Mouse (Mus musculus): ENCODE results near the gene Hes1.

DNA sequence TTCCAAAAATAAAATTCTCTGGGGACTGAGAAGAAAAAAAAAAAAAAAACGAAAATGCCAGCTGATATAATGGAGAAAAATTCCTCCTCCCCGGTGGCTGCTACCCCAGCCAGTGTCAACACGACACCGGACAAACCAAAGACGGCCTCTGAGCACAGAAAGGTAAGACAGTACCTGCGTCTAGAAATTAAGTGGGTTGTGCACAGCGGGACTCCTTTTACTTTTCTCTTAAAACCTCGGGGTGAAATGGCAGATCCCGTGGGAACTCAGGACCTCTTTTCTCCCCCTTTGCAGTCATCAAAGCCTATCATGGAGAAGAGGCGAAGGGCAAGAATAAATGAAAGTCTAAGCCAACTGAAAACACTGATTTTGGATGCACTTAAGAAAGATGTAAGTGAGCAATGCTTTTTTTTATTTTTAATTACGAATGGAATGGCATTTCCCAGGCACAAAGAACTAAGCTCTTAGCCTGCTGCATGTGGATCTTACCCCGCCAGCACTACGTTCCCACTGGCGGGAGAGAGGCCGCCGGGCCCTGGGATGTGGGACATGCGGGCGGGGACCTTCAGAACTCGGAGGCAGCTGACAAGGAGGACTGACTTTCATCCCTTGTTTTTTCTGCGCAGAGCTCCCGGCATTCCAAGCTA lies 1.5 kb downstream of the Hes1 start:
- TF ChIP-seq CTCF (IDR thresholded peaks at IDR 0.05; ENCODE audit: borderline replicate concordance, insufficient read depth, low read depth, low read length) (no peak), POLR2A (IDR thresholded peaks at IDR 0.05; ENCODE audit: borderline replicate concordance, insufficient read depth, low read length) (no peak)

Data from cerebellum, adult 2 months (tissue).